Mouse (Mus musculus) layer of hippocampus, adult 9-10 months (tissue): ENCODE measurements at regions not wholly inside any gene's neighbourhood (a gene's known extent, or its start where the extent isn't known, plus 50 kb on each side); places are given as distances from the start of the nearest gene placed in this dataset.

Experiments used
- DNase-seq: peaks from one replicate; pipeline ENCODE4 v3.0.0; 2022; ENCODE audit warnings: low spot score

DNA sequence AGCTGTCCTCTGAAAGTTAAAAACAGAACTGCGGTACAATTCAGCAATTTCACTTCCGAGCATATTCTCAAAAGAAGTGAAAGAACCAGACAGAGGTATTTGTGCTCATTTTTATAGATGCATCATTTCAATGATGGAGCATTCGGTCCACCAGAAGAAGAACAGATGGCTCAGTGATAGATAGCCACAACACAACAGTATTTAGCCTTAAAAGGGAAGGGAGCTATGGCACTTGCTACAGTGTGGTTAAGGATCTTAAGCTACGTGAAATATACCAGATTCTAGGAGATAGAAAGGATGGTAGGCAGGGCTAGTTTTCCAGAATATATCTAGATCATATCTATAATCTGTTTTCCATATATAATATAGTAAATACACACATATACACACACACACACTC is 77.5 kb upstream of the Gadd45a start:
- no peak for DNase-seq

DNA sequence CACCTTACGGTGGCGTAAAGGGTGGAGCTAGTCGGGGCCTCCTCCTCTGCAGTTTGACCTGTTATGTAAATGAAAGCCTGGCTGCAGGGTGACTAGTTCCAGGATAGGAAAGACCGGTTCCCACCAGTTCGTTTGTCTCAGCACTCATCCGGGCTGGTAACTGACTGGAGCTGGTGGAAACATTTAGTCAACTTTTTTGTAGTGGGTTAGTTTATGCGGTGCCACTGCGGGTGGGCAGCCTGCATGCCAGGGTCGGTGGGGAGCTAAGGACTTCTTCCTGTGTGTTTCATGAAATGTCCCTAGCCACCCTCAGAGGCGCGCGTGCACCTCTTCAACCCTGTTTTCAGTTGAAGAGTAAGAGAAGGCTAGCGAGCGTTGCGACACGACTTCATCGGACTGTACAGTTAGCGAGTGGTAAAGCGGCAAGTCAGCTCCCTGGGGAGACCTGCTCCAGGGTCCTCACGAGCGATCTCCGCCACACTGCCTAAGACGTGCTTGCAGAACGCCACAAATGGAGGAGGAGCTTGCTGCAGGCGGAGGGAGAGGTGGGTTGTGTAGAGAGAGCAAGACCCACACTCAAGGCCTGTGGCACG is 76.5 kb upstream of the Gadd45a start:
- DNase-seq = no peak

DNA sequence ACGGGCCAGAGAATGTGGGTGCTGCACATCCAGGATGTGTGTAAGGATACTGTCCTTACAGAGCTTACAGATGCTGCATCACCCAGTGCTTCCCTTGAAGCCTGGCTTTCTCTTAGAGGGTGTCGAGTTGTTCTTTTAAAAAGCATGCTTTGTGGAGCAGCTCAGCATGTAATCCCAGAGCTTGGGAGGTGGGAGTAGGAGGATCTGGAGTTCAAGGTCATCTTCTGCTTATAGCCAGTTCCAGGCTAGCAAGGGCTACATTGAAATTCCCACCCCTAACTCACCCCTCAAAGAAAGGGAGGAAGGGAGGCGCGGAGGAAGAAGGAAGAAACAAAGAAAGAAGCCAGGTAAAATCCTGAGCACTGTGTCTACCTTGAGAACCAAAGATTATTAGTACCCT is 76.0 kb upstream of the Gadd45a start:
- DNase-seq = no peak

DNA sequence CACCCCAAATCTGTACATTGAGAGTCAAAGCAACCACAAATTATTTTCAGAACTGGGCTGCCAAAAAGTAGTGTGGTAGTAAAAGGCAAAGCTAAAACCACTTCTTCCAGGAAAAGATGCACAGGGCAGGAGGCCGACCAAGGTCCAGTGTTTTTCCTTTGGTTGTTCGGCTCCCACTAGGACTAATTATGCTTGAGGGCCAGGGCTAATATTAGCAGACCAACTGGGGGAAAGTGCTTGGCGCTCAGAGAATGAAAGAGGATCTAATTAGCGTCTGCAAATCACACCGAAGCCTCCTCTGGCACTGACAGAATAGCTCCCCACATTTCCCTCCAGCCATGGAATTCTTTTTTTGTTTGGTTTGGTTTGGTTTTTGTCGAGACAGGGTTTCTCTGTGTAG is 75.1 kb upstream of the Gadd45a start:
- DNase-seq = no peak

DNA sequence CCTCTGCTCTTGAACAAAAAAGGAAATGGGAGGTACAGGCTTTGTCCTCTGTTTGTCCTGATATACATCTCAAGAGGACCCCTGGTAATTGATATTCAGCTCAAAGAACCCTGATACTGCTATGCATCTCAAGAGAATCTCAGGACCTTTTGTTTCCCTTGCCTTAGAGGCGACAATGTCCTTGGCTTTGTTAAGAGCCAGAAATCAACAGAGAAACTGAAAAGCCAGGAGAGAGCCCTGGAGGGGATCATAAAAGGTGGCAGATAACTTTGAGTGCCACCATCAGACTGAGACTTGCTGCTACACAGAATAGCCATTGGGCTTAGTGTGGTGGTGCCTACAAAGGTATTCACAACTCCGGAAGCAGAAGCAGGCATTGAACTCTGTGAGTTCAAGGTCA is 74.3 kb upstream of the Gadd45a start:
- DNase-seq = no peak

DNA sequence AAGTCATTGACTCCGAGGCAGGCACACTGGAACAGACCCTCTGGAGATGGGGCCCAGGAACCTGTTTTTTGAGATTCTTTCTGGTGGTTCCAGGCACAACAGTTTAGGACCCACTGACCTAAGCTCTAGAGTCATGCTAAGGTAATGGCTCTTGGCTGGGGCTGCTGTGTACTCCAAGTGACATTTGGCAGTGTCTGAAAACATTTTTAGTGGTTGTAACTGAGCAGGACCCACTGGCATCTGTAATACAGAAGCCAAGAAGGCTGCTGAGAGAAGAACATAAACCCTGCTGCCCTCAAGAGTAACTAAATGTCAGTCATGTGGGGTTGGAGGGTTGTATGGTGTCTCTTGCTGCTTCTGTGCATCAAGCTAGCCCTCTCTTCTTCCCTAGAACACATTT is 73.1 kb upstream of the Gadd45a start:
- DNase-seq = no peak

DNA sequence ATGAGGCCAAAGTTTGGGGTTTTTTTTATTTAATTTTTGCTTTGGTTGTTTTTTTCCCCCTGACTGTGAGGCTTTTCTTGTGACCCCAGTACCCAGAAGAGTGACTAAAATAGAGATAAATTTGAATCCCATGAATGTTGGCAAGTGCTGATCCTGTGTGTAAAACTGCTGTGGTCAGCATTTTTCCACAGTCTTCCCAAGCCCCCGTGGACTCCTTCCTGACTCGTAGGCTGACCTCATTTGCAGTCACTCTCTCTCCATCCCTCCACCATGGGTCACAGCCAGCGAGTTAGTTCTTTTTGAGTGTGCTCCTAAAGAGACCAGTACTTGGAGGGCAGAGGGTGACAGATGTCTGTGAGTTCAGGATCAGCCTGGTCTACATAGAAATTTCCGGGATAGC is 72.5 kb upstream of the Gadd45a start:
- DNase-seq = no peak

DNA sequence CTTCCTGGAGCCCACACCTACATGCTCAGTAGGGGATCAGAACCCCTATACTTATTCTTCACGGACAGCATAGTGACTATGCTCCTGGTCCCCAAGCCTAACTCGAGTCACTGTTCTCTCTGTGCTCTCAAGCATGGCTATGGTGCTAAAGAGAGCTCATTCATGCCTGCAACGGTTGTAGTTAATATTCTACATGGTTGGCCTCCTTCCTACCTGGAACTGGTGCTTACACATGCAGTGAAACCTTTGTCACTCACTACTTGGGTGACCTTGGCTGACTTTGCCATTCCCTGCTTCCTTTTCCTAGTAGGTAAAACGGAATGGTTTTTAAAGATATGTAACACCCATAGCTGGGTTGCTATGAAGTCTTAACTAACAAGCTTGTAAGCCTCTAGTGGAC is 70.3 kb upstream of the Gadd45a start:
- no peak for DNase-seq

DNA sequence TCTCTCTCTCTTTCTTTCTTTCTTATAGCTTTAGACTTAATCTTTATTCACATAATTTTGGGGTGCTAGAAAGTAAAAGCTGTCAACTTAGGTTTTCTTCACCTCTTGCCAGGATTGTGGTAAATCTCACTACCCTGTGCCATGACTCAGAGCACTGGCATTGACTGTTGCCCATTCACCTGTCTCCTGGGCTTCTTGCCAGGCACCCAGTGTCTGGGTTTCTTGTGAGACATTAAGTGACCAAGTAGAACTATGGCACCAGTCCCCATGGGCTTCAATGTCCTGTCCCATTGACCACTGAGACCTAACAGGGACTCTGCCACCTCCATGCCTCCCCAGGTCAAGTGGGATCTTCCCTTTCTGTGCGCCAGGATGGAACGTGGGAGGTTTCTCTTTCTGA is 69.2 kb upstream of the Gadd45a start:
- DNase-seq = no peak

DNA sequence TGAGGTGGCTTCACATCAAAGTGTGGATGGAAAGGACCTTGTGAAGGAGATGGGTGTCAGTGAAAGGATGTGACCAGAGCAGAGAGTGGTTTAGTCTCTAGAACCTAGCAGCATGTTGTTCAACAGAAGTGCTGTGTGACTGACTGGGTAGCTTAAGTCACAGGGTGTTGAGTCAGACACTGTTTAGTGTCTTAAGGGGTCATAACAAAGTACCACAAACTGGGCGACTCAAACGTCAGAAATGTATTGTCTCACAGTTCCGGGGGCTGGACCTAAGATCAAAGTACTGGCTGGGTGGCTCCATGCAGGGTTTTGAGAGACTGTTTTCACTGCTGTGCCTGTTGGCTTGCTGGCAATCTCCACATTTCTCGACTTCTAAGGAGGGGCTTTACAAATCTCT is 68.1 kb upstream of the Gadd45a start:
- DNase-seq = no peak

DNA sequence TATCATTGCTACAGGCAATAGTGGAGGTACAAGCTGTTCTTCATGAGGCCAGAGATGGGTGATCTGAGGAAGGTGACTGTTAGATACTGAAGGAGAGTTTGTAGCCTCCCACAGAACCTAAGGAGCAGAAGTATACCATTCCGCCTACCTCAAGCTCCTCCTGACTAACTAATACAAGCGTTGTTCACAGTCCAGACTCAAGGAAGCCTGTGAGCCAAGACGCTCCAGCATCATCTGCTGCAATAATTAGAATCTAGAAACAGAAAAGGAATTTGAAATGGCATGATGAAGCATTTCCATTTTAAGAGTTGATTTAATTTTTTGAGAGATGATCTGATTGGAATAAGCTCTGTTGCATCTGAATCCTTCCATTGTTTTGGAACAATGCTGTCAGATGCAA is 66.9 kb upstream of the Gadd45a start:
- no peak for DNase-seq

DNA sequence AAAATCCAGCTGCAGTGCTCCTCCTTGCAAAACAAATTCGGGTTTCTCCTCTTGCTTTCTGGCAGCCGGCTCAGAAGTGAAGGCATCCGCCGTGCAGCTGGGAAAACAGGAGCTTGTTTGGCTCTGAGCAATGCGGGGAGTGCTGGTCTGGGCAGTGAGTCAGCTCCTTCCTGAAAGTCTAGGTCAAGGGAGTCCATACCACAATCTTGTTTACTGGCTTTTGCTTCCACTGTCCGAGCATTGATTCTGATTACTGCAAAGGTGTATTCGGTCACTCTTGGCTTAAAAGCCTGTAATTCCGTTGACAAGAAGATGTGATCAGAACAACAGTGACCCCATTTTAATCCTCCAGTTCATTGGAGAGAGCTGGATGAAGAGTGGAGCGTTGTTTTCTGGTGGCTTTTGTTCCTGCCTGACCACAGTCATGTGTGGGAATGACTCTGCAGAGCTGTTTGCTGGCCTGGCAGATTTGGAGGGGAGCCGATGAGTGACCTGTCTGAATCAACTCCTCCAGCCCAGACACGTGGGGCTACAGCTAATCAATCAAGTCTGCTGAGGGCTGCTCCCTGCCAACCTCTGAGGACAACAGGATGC is 65.4 kb upstream of the Gadd45a start:
- no peak for DNase-seq

DNA sequence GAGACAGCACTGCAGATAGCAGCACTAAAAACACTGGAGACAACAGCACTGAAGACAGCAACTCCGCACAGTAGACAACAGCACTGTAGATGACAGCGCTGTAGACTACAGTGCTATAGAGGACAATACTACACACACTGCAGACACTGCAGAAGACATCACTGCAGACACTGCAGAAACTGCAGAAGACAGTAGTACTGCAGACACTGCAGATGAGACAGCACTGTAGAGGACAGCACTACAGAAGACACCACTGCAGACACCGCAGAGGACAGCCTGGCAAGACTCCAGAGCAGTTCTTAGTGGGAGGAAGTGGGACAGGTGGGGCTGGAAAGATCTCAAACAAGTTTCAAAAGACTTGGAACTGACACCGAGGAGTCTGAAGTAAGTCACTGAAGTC is 64.8 kb upstream of the Gadd45a start:
- no peak for DNase-seq

DNA sequence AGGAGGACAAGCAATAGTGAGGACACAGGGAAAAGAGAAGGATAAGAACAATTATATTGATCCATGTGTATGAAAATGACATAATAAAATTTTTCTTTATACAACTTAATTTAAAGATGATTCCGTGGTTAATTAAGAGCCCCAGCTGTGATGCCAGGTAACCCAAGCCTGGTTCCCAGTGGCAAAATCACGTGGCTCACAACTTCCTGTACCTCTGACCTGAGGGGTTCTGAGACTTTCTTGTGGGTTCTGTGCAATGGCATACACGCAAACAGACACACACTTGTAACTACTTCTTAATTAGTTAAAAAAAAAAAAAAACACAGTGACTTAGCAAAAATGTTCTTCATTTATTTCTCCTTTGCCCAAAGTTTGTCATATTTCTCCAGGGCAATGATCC is 57.2 kb upstream of the Gadd45a start:
- DNase-seq = no peak

DNA sequence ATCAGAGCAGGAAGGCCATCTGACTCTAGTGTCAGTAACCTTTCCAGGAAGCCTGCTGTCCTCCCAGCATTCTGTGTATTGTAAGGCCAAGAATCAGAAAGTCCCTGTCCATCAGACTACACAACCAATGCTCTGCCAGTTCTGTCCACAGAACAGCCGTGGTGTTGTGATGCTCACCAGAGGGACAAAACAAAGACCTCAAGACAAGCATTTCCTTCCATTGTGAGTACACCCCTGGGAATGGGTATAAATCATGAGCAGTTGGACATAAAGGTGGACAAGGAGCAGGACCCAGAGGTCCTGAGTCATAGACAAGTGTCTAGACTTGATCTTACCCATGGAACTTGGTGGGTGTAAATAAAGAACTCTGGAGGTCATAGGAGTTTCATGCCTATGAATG is 55.9 kb upstream of the Gadd45a start:
- DNase-seq = no peak

DNA sequence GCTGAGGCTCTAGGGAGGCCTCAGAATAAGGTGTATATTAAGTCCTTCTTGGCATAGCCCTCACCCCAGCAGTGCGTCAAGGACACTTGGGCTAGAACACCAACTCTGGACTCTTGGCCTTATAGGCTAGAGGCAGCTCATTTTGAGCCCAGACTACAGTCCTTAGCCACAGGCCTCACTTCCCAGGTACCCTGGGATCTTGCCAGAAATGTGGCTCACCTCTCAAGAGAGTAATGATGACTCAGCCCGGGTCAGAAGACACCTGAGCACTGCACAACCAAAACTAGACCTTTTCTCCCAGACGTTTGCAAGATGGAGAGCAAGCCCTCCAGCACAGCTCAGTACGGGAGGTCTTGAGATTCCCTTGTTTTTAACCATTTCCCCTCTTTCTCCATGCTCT is 52.9 kb upstream of the Gadd45a start:
- DNase-seq = no peak

DNA sequence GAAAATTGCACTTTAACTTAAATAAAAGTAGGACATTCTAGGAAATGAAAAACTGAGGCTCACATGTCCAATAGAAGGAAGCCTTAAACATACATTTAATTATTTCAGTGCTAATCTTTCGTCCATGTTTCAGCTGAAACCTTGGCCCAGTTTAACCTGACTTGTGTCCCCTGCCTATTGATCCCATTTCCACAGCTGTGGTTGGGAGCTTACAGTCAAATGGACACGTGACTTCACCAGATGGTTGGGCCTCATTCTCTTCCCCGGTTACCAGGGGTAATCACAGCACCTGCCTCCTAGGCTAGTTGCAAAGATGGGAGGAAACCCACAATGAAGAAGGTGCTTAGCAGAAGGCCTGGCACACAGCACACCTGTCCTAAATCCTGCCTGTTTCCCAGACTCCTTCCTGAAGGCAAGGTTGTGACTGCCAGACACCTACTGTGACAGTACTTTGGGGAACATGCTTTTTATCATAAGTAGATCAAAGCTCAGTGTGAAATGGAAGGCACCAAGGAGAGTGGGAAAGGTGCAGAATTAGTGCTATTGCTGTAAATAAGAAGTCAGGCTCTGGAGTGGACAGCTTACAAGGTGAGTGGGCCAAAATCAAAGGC is 52.4 kb upstream of the Gadd45a start:
- no peak for DNase-seq

DNA sequence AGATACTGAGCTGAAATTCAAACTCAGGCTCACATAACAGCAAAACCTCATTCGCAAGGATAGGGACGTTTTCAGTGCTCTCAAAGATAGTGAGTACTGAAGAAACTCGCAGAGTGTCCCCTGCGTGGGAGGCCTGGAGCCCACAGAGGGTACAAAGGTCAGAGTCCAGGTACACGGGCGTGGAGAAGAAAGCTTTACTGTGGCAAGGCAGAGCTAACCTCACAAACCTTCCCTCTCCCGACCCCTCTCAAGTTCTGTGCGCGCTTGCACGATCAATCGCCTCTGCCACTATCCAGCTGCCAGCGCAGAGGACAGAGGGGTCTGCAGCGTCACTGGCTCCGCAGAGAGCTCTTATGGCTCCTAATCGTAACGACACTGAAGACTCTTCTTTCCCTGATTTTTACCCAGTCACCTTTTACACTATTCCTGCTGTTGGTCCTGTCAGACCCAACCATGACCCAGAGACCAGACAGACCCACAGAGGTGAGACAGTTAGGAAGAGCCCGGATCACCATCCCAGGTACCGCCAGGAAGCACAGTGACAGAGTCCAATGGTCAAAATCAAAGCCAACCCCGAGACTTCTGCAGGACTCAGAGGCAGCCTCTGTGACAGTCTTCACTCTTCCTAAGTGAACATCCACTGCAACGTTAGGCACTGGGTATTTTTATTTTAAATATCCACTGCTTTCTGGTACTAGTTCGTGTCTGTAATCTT is 51.6 kb upstream of the Gadd45a start:
- no peak for DNase-seq

DNA sequence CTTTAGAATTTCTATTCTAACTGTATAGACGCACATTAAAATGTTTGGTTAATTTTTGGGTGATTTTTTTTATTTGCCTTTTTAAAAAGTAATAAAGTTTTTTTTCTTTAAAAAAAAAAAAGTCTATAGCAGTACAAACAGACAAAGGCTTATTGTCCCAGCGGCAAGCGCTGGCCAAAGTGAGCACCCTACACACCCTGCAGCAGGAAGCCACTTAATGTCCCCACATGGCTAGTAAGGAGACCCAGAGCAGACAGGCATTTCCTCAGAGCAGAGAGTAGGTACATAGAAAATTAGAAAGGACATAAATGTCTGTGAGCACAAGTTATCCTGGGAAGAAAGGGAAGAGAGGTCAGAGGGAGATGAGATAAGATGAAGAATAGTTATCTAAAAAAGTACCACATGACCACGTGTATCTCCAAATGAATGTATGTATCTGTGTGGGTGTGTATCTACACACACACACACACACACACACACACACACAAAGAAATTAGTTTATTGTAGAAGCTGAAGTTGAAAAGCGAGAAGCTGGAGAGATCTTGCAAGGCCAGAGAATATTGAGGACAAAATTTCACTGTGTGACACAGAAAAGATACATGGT is 50.7 kb upstream of the Gadd45a start:
- DNase-seq = no peak

DNA sequence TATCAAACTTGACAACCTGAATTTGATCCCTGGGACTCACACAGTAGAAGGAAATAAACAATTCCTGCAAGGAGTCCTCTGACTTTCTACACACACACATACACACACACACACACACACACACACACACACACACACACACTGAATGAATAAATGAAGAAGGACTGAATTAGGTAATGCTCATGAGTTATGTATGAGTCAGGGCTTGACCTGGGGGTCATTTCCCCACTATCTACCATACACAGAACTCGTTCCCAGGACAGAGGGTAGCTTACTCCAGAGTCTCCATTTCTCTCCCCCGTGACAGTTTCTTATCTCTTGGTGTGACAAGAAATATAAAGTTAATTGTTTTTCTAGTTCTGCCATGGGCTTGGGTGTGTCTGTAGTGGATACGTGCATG is 50.1 kb upstream of the Gadd45a start:
- DNase-seq = no peak
